Mouse (Mus musculus): Measurements from ENCODE around the gene Vmn2r36. TPM values are rescaled to one million over a fixed set of nuclear protein-coding genes. Genes with fewer than 3 reads are reported as not detected.

Vmn2r36 gene
- polyA plus RNA-seq (2015; fragmentation: Nextera tagmentation; extraction: Ambion mirVana) = not detected in 2 replicates

DNA sequence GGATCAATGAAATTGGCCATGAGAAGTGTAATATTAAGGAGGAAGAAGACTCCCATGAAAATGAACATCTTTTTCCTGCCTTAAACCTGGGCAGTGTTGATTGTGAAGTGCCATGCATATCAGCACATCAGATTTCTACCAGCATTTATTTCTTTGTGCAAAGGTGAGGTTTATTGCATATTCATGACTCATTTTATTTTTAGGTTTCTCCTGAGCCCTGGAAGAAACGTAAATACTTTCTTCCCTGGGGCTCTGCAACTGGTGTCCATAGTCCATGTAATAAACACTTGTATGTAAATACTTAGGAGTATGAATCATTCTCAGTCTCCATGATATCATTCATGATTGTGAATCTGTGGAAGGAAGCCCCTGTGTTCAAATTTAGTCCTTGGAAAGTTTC, at the start of gene Vmn2r36:
TSS of gene Vmn2r36 (minus strand) at position 101 of the 400 bp plus-strand sequence.

Other genes starting within 250 kb of the Vmn2r36 start
- not detected in 2 replicates for gene Vmn2r34, start 213.0 kb downstream of the Vmn2r36 start, polyA plus RNA-seq (2015; fragmentation: Nextera tagmentation; extraction: Ambion mirVana)
- not detected in 2 replicates for gene Vmn2r35, start 82.6 kb downstream of the Vmn2r36 start, polyA plus RNA-seq (2015; fragmentation: Nextera tagmentation; extraction: Ambion mirVana)